Mouse (Mus musculus) lung, postnatal 0 days (tissue): ENCODE measurements around the gene Hmcn1. TPM values are rescaled to one million over a fixed set of nuclear protein-coding genes. Genes with fewer than 3 reads are reported as not detected.

Experiments used
- ATAC-seq: fragments of 200-750 bp; cut with Nextera tagmentation; 2 replicates; pipeline ENCODE4 v1.8.0; 2017; ENCODE audit warnings: moderate library complexity
- DNase-seq: peaks from one replicate; pipeline ENCODE4 v3.0.0-alpha.2; 2016; ENCODE audit warnings: low spot score
- H3K27ac ChIP-seq: fragments of 300-500 bp; sonication (generic); 2 replicates; pipeline ENCODE4 v1.5.1; 2014; ENCODE audit warnings: antibody characterized with exemption, mild to moderate bottlenecking, low read length, mixed read lengths
- H3K27me3 ChIP-seq: fragments of 300-500 bp; sonication (generic); replicated peaks from 2 replicates; pipeline ENCODE4 v1.6.1; 2014; ENCODE audit warnings: low read length, mixed read lengths; ENCODE audit not compliant: insufficient read depth
- H3K36me3 ChIP-seq: fragments of 300-500 bp; sonication (generic); 2 replicates; pipeline ENCODE4 v1.6.1; 2014; ENCODE audit warnings: low read length, mixed read lengths; ENCODE audit not compliant: insufficient read depth
- H3K4me1 ChIP-seq: fragments of 300-500 bp; sonication (generic); 2 replicates; pipeline ENCODE4 v1.6.1; 2014; ENCODE audit warnings: antibody characterized with exemption, low read depth, low read length, mixed read lengths; ENCODE audit not compliant: insufficient read depth
- H3K4me2 ChIP-seq: fragments of 300-500 bp; sonication (generic); replicated peaks from 2 replicates; pipeline ENCODE4 v1.6.1; 2014; ENCODE audit warnings: low read depth, mild to moderate bottlenecking, low read length, moderate library complexity, mixed read lengths
- H3K4me3 ChIP-seq: fragments of 300-500 bp; sonication (generic); 2 replicates; pipeline ENCODE4 v1.5.1; 2014; ENCODE audit warnings: low read depth, low read length
- H3K9ac ChIP-seq: fragments of 300-500 bp; sonication (generic); replicated peaks from 2 replicates; pipeline ENCODE4 v1.6.1; 2014; ENCODE audit warnings: low read depth, mild to moderate bottlenecking
- H3K9me3 ChIP-seq: fragments of 300-500 bp; sonication (generic); 2 replicates; pipeline ENCODE4 v1.6.1; 2016; ENCODE audit warnings: low read length, mixed read lengths
- CTCF ChIP-seq: IDR thresholded peaks from 2 replicates; pipeline ENCODE4 v1.5.1; 2016; ENCODE audit warnings: antibody characterized with exemption, mild to moderate bottlenecking
- EP300 ChIP-seq: IDR thresholded peaks from 2 replicates; pipeline ENCODE4 v1.6.1; 2016; ENCODE audit warnings: antibody characterized with exemption, mild to moderate bottlenecking, control low read depth
- WGBS: fragments of 180-500 bp; shearing (Covaris S2); extraction: QIAGEN DNeasy Blood & Tissue Kit; methylation state at CpG from one replicate; pipeline ENCODE4 v1.1.7; 2014; 5-methylcytosine and 5-hydroxymethylcytosine counted together
- polyA plus RNA-seq: library from polyadenylated mRNA; unstranded; fragments of >200 nt; fragmentation: Nextera tagmentation; extraction: Ambion mirVana; gene quantifications from 2 replicates; pipeline ENCODE4 v1.2.1, GENCODE M21; 2015

Hmcn1 gene
- polyA plus RNA-seq, 1 experiment from 2014 or later: 24.7 TPM

- WGBS: 78% methylated on average over 4 of the region's 4 CpGs
- no peak overlapping the region for H3K27ac ChIP-seq
- TF ChIP-seq CTCF (no peak), EP300 (no peak)
- H3K27me3 ChIP-seq: no peaks in the 10 kb centered on the region
- H3K9me3 ChIP-seq: no peaks in the 10 kb centered on the region
- H3K36me3 ChIP-seq: no peaks in the 10 kb centered on the region
- H3K4me1 ChIP-seq: no peaks in the 10 kb centered on the region; the same call in 1 of the 2 replicates
- H3K9ac ChIP-seq: no peak overlapping the region
- H3K4me2 ChIP-seq: no peak overlapping the region
- H3K4me3 ChIP-seq: no peak overlapping the region
- ATAC-seq (no peak), DNase-seq (no peak)
Observed at GRCm38 (mm10) chr1:150680345-150680744, 312.9 kb downstream of the Hmcn1 start.

DNA sequence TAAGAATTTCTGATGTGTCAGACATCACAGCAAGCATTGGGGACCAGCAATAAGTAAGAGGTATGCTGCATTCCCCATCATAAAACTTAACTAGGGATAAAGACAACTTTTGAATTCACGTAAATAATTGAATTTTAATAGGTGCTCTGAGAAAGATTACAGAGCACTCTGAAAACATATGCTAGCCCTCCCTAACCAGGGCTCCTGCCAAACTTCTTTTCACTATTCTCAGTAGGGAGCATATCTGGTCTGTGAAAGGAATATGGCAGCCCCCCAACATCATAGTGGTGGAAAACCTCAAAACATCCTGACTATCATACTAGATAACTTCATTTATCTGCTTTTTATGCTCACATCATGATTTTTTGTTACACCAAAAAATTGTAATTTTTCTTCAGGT, 347.9 kb downstream of the Hmcn1 start:
- no peak overlapping the region for H3K27ac ChIP-seq
- H3K9ac ChIP-seq: no peak overlapping the region
- WGBS: 97% methylated on average over 1 of the region's 1 CpGs
- H3K4me2 ChIP-seq: no peak overlapping the region
- no peaks in the 10 kb centered on the region for H3K4me1 ChIP-seq
- H3K9me3 ChIP-seq: no peaks in the 10 kb centered on the region
- TF ChIP-seq CTCF: no peak
- TF ChIP-seq EP300: no peak
- 0 out of 2 replicates have a peak, but pooled peaks cover 3% of the 10 kb centered on the region for H3K36me3 ChIP-seq
- no peaks in the 10 kb centered on the region for H3K27me3 ChIP-seq
- no peak for DNase-seq
- ATAC-seq: no peak
- H3K4me3 ChIP-seq: no peak overlapping the region

- WGBS: 45% methylated on average over 6 of the region's 6 CpGs
- no peak overlapping the region for H3K4me2 ChIP-seq
- no peak overlapping the region for H3K27ac ChIP-seq
- H3K9ac ChIP-seq: no peak overlapping the region
- H3K4me1 ChIP-seq: no peaks in the 10 kb centered on the region
- H3K36me3 ChIP-seq: 0 out of 2 replicates have a peak, but pooled peaks cover 3% of the 10 kb centered on the region
- no peak overlapping the region for H3K4me3 ChIP-seq
- no peaks in the 10 kb centered on the region for H3K27me3 ChIP-seq
- TF ChIP-seq CTCF: no peak
- no peak for TF ChIP-seq EP300
- no peak for DNase-seq
- no peaks in the 10 kb centered on the region for H3K9me3 ChIP-seq
- ATAC-seq: no peak
Observed at GRCm38 (mm10) chr1:150639522-150639921, 353.7 kb downstream of the Hmcn1 start.

DNA sequence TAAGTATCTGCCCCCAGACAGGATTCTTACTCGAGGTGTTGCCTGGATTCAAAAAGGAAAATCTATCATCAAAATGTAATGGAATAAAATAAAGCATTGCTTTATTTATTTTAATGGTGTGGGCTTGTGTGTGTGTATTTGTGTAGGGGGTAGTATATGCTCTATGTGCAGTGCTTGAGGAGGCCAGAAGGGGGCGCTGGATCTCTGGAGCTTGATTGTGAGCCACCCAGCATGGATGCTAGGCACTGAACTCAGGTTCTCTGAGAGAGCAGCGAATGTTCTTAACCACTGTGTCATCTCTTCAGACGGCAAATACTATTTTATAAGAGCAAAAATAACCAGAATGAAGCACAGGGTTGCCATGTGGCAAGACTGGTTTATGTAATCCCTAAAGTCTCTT, 360.7 kb downstream of the Hmcn1 start:
- no peak overlapping the region for H3K4me3 ChIP-seq
- no peaks in the 10 kb centered on the region for H3K36me3 ChIP-seq
- no peak overlapping the region for H3K4me2 ChIP-seq
- H3K4me1 ChIP-seq: no peaks in the 10 kb centered on the region
- WGBS: 70% methylated on average over 4 of the region's 4 CpGs
- TF ChIP-seq CTCF: peak; percentile 54
- TF ChIP-seq EP300: no peak
- DNase-seq: no peak
- no peaks in the 10 kb centered on the region for H3K27me3 ChIP-seq
- H3K9ac ChIP-seq: no peak overlapping the region
- no peak for ATAC-seq
- H3K9me3 ChIP-seq: no peaks in the 10 kb centered on the region
- no peak overlapping the region for H3K27ac ChIP-seq

DNA sequence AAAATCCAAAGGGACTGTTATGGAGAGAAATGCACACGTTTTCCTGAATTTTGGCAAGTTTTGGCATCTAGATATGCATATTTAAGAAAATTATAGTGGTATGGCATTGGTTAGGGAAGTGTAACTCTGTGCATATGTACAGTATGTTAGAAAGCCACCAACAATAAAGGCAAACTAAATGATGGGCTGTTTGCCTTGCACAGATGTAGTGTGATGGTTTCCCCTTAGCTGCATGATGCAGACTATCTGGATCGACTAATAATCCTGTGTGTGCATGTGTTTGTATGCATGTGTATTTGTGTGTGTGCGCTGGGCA, 361.4 kb downstream of the Hmcn1 start:
- no peaks in the 10 kb centered on the region for H3K27me3 ChIP-seq
- H3K4me1 ChIP-seq: no peaks in the 10 kb centered on the region
- WGBS: 90% methylated on average over 3 of the region's 3 CpGs
- ATAC-seq (no peak), DNase-seq (no peak)
- H3K27ac ChIP-seq: no peak overlapping the region
- no peaks in the 10 kb centered on the region for H3K9me3 ChIP-seq
- no peak overlapping the region for H3K4me3 ChIP-seq
- no peak overlapping the region for H3K4me2 ChIP-seq
- no peaks in the 10 kb centered on the region for H3K36me3 ChIP-seq
- no peak for TF ChIP-seq CTCF
- TF ChIP-seq EP300: no peak
- H3K9ac ChIP-seq: no peak overlapping the region

DNA sequence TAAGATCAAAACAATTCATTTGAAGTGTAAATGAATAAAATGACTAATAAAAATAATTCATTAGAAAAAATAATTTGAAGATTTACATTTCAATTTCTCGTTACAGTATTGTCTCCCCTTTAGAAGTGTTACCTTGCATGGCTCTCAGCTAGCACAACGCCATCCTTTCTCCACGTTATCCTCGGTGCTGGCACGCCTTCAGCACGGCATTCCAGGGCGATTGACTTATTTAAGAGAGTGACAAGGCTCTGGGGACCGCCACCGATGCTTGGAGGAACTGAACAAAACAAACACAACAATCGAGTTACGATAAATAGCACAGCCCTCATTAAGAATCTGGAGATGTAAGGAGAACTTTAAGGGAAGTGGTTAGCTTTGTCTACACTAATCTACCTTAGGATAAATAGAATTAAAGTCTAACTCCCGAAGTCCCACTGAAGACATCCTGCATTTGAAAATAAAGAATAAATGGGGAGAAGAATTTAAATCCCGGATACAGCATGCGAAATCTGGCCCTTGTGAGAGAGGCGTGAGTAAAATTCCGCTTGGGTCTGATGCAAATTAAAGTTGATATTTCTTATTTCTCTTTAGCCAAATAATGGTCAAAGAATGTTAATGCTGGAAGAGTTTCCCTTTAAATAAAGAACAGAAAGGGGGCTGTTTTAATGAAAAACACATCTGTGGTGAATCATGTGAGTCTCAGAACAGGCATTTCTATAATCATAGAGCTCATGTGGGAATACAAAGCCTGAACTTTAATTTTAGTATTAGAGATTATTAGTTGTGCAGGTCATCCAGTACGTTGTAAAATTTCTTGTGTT, 362.0 kb downstream of the Hmcn1 start:
- no peaks in the 10 kb centered on the region for H3K4me1 ChIP-seq
- no peak overlapping the region for H3K4me3 ChIP-seq
- ATAC-seq (no peak), DNase-seq (no peak)
- H3K4me2 ChIP-seq: no peak overlapping the region
- H3K9me3 ChIP-seq: no peaks in the 10 kb centered on the region
- H3K36me3 ChIP-seq: no peaks in the 10 kb centered on the region
- WGBS: 84% methylated on average over 17 of the region's 17 CpGs
- no peak overlapping the region for H3K27ac ChIP-seq
- TF ChIP-seq EP300 (no peak), CTCF (no peak)
- no peak overlapping the region for H3K9ac ChIP-seq
- H3K27me3 ChIP-seq: no peaks in the 10 kb centered on the region
